Mouse (Mus musculus): ENCODE results near the gene Zfp276.

GRCm38 (mm10) chr8:123257114-123257513, 3.1 kb downstream of the Zfp276 start:
- no peak for TF ChIP-seq POLR2A (IDR thresholded peaks at IDR 0.05; ENCODE audit: control insufficient read depth, low read depth, low read length)
- TF ChIP-seq CTCF (IDR thresholded peaks at IDR 0.05; ENCODE audit: control insufficient read depth, insufficient read depth, insufficient replicate concordance, low read depth, low read length): no peak

Data from testis, adult 2 months (tissue).